Mouse (Mus musculus): Measurements from ENCODE around the gene Flywch1.
A peak's percentile ranks its signal among the peaks of the same experiment; 100 is the strongest.
"Not testable (repeated sequence)": the region's sequence is repeated elsewhere in the genome, so short reads cannot be mapped to it uniquely, and the experiment has no call there.

Gene Flywch1

DNA sequence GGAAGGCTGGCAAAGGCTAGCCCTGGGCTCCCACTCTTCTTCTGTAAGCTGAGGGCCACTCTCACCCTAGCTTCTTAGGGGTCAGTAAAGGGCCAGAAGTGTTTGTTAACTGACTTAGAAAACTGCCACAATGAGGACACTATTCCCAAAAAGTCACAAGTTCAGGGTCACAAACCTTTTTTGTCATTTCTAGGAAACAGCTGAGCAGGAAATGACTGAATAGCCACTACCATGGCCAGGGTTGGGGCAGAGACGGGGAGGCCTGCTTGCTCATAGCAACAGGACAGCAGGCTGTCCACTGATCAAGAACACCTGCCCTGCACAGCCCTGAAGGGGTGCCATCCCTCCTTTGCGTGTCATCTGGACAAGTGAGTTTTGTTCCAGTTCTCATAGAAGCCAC, 5.7 kb upstream of the Flywch1 start:
- DNase-seq: no peak

DNA sequence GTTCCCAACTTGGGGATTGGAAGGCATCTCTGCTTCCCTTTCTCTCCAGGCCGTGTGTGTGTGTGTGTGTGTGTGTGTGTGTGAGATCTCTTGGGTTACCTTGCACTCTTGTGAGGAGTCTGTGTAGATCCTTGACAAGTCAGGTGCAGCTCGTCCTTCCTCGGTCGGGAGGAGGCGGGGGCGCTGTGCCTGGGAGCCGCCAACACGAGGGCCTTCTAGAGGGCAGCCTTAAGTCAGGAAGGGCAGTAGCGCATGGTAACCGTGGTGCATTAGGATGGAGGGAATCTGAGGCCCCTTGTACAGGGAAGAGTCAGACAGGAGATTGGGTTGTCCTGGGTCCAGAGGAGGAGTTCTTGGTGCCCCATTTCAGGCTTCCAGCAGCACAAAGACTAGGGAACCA, 4.8 kb upstream of the Flywch1 start:
- no peak for DNase-seq

DNA sequence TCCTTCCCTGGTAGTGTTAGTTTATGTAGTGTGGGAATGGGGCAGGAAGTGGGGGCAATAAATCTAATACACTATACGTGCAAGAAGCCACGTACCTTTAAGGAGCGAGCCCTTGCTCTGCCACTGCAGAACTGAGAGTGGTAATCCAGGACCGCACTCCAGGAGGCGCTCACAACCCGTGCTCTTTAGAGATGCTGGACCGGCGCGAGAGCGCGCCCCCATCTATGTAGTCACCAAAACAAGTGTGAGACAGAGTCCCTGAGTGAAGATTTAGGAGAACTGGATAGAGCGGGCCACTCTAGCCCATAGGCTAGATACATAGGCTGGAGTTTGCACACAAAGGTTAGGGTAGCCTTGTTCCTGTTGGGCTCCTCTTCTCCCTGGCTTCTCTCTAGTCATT, 2.7 kb upstream of the Flywch1 start:
- DNase-seq: peak; percentile 76

DNA sequence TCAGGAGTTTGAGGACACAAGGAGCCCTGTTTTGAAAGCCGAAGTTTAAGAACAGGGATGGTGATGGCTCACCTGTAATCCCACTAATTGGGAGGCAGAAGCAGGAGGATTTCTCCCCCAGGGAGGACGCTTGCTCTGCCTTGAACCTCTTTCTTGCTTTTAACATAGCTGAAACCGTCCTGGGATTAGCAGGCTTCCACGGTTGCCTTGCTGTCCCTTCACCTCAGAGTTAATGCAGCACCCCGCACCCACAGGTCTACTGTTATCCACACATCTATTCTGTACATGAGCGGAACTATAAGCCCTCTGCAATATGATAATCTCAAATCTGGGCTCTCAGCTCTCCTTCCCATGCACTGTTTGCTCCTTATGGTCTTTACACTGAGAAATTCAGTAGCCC, 2.3 kb upstream of the Flywch1 start:
- no peak for DNase-seq

DNA sequence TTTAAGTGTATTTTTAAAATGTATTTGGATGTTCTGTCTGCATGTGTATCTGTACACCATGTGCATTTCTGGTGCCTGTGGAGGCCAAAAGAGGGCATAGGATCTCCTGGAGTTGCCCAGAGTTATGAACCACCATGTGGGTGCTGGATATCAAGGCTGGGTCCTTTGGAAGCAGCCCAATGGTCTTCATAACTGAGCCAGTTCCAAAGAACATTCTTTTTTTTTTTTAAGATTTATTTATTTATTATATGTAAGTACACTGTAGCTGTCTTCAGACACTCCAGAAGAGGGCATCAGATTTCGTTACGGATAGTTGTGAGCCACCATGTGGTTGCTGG, 786 bp upstream of the Flywch1 start:
- not testable (repeated sequence) for DNase-seq

DNA sequence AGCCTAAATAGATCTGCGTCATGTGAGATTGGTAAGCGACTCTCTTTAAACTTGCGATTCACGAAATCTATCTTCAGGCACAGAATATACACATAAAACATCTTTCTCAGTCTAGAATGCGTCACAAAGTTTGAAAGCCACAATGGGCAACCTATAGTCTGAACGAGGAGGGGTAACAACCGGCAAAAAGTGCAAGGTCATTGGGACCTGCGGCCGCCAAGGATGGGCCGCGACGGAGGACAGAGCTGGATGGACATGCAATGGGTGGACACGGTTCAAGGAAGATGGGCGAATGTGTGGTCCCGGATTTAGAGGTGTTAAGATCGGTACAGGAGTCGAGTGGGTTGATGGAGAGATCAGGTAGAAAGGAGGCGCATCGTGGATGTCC, 512 bp downstream of the Flywch1 start:
- no peak for DNase-seq

DNA sequence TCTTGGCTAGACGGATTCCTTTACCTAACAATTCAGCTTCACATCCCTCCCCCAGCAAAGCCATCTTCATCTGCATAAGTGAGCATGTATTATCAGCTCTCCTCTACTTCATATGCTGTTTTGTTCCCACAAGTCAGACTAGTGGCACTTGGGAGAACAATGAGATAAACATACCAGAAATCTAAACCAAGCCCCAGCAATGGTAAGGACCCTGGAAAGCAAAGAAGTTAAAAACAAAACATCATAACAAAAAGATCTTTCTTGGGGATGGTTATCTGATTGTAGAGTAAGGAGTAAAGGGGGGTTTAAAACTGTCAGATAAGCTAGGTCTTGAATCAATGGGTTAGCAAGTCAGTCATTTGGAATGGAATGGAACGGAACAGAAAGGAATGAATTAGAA, 909 bp downstream of the Flywch1 start:
- no peak for DNase-seq

DNA sequence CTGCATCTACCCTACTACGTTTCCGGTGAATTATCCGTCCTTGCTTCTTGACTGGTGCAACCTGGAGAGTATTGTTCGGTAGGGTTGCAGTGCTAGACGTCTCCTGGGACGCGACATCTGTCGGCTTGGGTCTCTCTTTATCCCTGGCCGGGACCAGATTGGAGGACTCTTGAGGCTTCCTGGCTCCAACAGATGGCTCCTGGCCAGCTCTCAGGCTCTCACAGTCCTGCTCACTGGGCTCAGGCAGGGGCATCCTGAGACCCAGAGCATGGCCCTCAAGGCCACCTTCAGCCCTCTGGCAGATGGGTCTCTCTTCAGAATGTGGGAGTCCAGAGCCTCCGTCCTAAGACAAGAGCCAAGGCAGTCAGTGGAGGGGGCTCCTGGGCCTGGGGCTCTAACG, 8.4 kb downstream of the Flywch1 start:
- DNase-seq: peak; percentile 65

DNA sequence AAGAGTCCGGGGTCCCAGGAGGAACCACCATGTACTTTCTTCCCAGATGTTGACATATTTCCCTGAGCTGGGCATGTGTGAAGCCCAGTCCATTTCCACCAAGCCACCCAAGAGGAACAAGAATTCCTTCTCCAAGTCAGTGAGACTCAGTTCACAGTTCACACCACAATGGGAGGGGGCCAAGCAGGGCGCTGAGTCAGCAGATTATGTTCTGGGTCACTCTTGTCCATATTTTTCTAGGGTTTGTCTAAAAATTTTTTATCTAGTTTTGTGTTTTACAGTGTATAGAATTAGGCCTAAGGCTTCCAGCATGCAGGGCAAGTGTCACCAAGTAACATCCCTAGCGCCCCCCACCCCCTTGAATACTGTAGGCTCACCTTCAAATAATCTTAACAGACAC, 10.2 kb downstream of the Flywch1 start:
- DNase-seq: no peak

DNA sequence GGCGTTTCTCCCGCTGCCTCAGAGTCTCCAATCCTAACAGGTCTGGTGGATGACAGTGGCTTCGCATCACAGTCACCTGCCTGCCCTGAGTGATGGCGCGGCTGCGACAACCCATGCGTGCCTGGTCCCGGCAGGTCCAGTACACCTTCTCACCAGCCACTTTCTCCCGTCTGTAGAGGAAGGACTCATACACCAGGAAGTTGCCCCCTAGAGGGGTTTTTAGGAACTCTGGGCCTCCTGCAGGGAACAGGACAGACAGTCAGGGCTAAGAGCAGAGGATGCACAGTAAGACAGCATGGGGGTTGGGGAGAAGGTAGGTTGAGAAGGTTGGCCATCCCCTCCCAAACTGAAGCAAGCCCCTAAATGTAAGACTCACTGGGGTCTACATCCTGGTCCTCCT, 11.2 kb downstream of the Flywch1 start:
- DNase-seq: no peak

DNA sequence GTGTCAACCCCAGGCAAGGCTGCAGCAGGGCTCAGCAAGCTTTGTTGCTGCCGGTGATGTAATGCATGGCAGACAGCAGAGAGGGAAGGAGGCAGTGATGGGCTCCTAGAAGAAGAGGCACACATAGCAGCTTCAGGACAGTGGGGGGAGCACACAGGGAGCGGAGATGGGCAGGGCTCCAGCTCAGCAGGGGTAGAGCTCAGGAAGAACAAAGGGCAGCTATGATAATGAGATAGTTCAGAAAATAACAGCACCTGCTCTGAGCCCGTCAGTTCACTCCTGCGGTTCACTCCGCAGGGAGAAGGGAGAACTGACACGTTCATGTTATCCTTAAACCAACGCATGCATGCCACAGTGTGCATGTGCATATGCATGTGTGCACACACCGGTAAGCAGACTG, 12.6 kb downstream of the Flywch1 start:
- DNase-seq: peak; percentile 69

DNA sequence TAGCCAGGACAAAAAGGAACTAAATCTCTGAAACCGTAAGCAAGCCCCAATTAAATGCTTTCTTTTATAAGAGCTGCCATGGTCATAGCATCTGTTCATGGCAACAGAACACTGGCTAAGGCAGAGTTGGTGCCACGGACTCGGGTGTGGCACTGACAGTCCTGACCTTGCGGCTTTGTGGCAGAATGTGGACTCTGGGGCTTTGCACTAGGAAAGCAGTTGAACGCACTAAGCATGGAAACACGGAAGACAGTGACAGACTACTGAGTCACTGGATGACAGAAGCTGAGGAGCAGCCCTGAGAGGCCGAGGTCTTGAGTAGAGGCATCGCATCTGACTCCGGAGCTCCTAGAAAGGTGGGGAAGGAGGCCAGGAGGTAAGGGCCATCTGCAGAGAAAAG, 13.8 kb downstream of the Flywch1 start:
- no peak for DNase-seq

DNA sequence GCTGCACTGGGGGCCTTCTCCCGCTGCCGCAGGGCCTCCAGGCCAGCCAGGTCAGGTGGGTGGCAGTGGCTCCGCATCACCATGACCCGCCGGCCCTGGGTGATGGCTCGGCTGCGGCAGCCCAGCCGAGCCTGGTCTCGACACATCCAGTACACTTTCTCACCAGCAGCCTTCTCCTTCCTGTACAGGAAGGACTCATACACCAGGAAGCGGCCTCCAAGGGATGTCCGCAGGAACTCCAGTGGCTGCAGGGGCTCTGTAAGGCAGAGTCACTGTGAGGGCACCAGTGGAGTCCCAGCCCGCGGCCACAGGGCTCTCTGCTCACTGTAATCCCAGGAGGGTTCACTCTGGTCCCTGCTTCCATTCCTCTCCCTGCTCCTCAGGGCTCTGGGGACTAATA, 15.7 kb downstream of the Flywch1 start:
- no peak for DNase-seq

DNA sequence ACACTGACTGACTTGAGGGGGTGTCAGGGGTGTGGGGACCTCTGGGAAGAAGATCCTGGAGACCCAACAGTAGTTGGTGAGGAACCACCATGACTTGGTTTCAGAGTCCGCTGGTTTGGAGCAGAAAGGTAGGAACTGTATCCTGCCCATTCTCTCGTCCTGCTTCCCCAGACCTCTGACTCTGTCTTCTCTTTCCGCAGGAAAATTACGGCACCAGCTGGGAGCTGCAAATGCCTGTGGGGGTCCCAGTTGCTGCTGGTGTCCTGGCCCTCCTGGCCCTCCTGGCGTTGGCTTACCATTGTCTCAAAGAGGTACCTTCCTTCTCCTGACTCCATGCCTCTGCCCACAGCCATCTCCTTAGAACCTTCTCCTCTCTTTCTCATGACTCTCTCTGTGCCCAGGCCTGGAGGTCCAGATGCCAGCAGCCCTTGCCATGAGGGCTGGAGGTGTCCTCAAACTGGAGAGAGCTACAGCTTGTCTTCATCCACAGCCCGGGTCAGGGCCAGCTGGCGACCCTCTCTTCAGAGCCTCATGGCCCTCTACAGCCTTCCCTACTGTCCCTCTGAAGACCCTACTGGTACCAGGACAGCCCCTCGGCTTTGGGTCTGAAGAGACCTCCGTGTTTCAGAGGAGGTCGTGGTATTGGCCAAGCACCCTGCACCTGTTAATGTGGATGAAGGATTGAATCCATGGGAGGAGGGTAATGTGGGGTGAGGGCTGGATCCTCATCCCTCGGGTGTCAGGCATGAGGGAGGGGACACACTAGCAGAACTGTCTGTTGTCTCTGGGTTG, 21.8 kb downstream of the Flywch1 start:
- DNase-seq: no peak

DNA sequence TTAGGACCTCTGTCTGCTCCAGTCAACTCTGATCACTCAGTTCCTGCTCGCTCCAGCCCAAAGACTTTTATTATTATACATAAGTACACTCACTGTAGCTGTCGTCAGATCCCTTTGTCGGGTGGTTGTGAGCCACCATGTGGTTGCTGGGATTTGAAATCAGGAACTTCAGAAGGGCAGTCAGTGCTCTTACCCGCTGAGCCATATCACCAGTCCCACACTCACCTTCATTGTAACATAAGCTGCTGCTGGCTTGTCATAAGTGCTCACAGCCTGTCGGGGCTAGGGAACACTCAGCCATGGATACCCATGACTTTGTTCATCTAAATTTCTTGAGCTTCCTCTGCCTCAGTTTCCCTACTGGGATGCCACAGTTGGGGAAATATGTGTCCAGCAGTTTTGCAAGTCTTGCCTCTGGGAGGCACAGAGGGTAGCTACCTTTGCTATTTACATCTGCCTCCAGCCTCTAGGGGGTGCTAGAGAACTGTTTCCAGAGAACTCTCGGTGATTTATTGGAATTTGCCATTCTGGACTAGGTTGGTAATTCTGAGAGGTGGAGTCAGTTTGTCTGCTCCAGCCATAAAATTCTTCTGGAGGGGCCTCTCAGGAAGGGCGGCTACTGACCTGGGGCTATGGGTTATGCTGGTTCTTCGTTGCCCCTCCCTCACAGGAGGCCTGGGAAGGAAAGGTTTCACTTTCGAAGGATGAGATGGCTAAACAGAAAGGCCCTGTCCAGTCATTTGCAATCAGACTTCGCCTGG, 22.6 kb downstream of the Flywch1 start:
- DNase-seq: peak; percentile 68

DNA sequence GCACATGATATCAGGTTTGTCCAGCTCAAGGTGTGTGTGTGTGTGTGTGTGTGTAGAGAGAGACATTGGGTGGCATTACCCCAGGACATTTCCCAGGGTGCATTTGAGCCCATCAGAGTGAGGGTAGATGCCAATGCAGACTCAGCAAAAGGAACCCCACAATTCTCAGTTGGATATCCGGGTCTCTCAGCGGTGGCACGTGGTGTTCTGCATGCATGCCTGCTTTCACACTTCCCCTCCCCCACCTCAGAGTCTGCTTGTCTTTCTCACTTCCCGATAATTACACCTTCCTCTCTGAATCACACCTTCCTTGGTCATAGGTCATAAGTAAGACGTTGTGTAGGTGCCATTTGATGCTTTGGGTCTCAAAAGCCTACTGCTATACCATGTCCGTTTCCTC, 23.4 kb downstream of the Flywch1 start:
- no peak for DNase-seq

DNA sequence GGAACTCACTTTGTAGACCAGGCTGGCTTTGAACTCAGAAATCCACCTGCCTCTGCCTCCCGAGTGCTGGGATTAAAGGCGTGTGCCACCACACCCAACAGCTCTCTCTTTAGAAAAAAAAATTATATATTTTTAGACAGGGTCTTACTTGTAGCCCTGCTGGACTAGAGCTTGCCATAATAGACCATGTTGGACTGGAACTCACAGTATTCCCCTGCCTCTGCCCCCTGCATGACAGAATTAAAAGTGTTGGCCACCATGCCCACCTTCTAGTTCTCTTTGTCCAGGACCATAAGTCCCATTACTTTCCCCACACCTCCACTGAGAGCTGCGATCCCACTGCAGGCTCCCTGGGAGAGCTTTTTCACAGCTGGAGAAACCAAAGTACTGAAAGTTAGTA, 23.9 kb downstream of the Flywch1 start:
- DNase-seq: no peak

DNA sequence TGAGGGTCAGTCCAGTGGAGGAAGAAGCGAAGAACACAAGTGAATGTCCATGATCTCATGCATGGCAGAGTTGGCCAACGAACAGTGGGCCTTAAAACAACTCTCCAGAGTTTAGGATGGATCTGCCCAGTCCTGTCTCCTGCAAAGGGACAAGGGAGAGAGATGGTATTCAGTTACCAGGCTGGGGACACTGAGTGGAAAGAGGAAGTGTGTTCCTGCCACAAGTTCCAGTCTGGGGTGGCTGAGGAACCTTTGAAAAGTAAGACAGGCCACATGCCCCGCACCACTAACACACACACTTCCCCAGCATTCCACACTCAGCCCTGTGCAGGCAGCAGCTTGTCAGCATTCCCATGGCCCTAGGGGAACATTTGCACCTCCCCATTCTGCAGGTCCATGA, 24.6 kb downstream of the Flywch1 start:
- DNase-seq: peak; percentile 20

DNA sequence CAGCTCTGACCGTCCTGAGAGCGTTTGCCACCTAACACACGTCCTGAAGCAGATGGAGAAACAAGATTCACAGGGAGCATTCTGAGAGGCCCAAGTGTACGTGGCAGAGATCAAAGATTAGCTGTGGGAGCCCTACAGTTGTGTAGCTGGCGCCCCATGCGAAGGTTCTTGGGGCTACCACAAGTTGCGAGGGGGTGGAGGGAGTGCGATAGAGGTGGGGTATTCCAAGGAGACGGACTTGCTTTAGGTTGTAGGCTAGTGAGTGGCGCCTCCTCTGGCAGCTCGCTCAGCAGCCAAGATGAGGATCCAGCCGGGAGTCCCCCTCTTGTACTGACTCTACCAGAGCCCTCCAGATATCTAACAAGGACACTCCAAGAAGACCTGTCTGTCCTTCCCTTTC, 25.1 kb downstream of the Flywch1 start:
- peak; percentile 42 for DNase-seq

DNA sequence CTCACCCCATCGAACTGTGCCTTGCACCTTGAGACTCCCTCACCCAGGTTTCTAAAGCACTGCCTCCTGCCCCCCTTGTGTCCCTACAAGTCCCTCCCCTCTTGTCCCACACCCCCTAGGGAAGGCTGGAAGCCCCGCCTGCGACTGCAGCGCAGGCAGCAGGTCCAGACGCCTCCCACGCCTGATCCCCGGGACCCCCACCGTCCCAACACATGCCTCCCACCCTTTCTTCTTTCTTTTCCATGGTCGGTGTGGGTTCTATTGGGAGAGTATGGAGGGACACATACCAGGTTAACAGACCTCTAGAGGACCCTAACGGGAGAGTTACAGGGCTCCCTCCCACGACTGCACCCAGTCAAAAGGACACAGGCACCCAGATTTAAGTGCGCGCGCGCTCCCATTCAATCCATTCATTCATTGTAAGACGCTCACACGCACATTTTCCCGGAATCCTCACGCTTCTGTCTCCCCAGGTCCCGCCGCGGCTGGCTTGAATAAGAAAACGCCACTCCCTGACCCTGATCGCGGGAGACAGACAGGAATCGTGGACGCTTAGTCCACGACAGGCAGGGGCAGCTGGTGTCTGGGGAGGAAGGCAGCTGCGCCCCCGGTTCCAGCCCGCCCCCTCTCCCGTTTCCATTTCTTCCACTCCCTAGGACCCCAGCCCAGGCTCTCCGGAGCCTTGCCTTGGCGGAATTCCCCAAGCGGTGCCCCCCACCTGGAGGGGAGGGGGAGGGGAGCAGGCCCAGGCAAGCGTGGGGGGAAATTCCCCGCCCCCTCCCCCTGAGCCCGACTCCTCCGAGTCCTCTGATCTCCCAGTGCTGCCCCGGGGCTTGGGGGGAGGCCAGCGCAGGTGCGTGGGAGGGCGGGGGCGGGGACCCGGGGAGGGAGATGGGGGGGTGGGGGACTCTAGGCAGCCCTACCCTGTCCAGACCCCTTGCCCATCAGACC, 25.8 kb downstream of the Flywch1 start, which contains the start of gene Kremen2:
Kremen2 (minus strand) TSS at position 533 of the 951 bp plus-strand sequence.
- DNase-seq: peak; percentile 48

DNA sequence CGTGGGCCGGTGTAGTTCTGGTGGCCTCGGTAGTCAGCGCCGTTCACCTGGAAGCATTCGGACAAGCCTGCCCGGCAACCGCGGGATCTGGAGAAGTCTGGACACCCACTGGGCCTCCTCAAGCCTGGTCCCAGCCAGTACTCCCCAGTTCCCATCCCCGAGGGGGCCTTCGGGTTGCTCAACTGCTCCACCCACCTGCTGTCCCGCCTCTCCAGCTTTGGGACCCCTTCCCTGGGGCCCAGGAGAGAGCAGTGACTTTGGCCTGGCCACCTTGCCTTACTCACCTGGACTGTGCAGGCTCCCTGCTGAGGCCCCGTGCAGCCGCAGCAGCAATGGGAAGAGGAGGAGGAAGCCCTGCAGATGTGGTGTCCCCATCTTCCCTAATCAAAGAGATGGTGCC, 26.8 kb downstream of the Flywch1 start:
- peak; percentile 52 for DNase-seq

DNA sequence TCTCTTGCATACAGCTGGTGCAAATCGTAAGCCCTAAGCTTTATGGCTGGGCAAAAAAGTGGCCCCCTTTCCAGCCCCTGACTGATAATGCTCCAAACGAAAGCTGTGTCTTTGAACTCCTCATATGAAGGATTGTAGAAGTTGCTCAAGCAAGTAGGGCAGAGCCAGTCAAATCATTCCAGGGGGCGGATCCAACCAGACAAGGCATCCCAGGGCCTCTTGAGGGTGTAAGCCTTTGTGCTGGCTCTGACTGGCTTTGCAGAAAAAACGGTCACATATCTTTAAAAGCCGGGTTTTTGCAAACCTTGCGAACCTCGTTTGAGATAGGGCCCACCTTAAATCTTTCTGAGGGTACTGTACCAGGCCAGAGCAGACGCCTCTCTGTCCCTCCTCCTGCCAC, 27.3 kb downstream of the Flywch1 start:
- peak; percentile 28 for DNase-seq

DNA sequence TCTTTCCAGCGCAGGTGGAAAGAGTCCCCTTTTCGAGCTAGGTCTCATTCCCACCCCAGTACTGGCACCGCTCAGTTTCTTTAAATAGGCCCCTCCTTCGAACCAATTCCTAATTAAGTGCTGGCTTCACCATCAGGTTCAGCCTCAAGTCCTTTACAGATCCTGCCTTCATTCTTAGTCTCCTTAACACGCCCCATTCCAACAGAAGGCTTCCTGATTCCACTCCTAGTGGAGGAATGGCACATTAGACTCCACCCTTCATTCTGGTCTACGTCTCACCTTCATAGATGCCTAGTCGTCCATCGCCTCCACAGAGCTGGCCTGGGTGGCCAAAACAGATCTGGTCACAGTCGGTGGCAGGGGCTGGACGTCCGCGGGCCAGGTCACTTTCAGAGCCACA, 28.5 kb downstream of the Flywch1 start:
- DNase-seq: no peak
